Mouse (Mus musculus): ENCODE data around the gene Gm5426. TPM values are rescaled to one million over a fixed set of nuclear protein-coding genes. Genes with fewer than 3 reads are reported as not detected.
"Not testable (repeated sequence)": the region's sequence is repeated elsewhere in the genome, so short reads cannot be mapped to it uniquely, and the experiment has no call there.

Gene Gm5426
- not detected in 2 replicates for polyA plus RNA-seq (2015; fragmentation: Nextera tagmentation; extraction: Ambion mirVana)

GRCm38 (mm10) chr10:96136451-96136850, at the start of gene Gm5426:
TSS of gene Gm5426 (plus strand) at chr10:96136603.
- H3K4me2 ChIP-seq; H3K36me3 ChIP-seq; H3K27ac ChIP-seq; H3K4me3 ChIP-seq; H3K9me3 ChIP-seq; H3K27me3 ChIP-seq; H3K9ac ChIP-seq; ATAC-seq (ENCODE audit: insufficient number of reproducible peaks, insufficient read depth, low FRiP score, low TSS enrichment, low read depth): not testable (repeated sequence)
- 96% methylated on average over 6 of the region's 6 CpGs for WGBS
- H3K4me1 ChIP-seq = peaks cover 18% of the 10 kb centered on the region

GRCm38 (mm10) chr10:96089744-96090143, 46.7 kb upstream of the Gm5426 start:
- Histone ChIP-seq H3K27me3 (no peaks in the 10 kb centered on the region), H3K4me3 (no peak overlapping the region), H3K36me3 (no peaks in the 10 kb centered on the region), H3K9me3 (no peaks in the 10 kb centered on the region), H3K4me1 (no peaks in the 10 kb centered on the region), H3K9ac (no peak overlapping the region), H3K4me2 (no peak overlapping the region), H3K27ac (no peak overlapping the region)
- no peak for ATAC-seq (ENCODE audit: insufficient number of reproducible peaks, insufficient read depth, low FRiP score, low TSS enrichment, low read depth)
- WGBS = 57% methylated on average over 1 of the region's 1 CpGs

GRCm38 (mm10) chr10:96090388-96090787, 46.0 kb upstream of the Gm5426 start:
- no peak overlapping the region for H3K9ac ChIP-seq
- H3K9me3 ChIP-seq = no peaks in the 10 kb centered on the region
- no peaks in the 10 kb centered on the region for H3K27me3 ChIP-seq
- no peak overlapping the region for H3K27ac ChIP-seq
- H3K4me3 ChIP-seq = no peak overlapping the region
- H3K4me2 ChIP-seq = no peak overlapping the region
- no peaks in the 10 kb centered on the region for H3K4me1 ChIP-seq
- no peak for ATAC-seq (ENCODE audit: insufficient number of reproducible peaks, insufficient read depth, low FRiP score, low TSS enrichment, low read depth)
- WGBS = 80% methylated on average over 3 of the region's 3 CpGs
- no peaks in the 10 kb centered on the region for H3K36me3 ChIP-seq

- WGBS = 39% methylated on average over 2 of the region's 2 CpGs
- no peak overlapping the region for H3K27ac ChIP-seq
- no peak overlapping the region for H3K4me2 ChIP-seq
- no peaks in the 10 kb centered on the region for H3K27me3 ChIP-seq
- no peak for ATAC-seq (ENCODE audit: insufficient number of reproducible peaks, insufficient read depth, low FRiP score, low TSS enrichment, low read depth)
- no peaks in the 10 kb centered on the region for H3K9me3 ChIP-seq
- H3K4me1 ChIP-seq = no peaks in the 10 kb centered on the region
- no peaks in the 10 kb centered on the region for H3K36me3 ChIP-seq
- no peak overlapping the region for H3K4me3 ChIP-seq
- H3K9ac ChIP-seq = no peak overlapping the region
These were observed 42.4 kb upstream of the Gm5426 start for GRCm38 (mm10) chr10:96093890-96094531.

GRCm38 (mm10) chr10:96094559-96094958, 41.8 kb upstream of the Gm5426 start:
- H3K4me1 ChIP-seq = no peaks in the 10 kb centered on the region
- no peaks in the 10 kb centered on the region for H3K36me3 ChIP-seq
- 71% methylated on average over 2 of the region's 2 CpGs for WGBS
- no peak overlapping the region for H3K9ac ChIP-seq
- H3K4me2 ChIP-seq = no peak overlapping the region
- H3K4me3 ChIP-seq = no peak overlapping the region
- H3K9me3 ChIP-seq = no peaks in the 10 kb centered on the region
- ATAC-seq (ENCODE audit: insufficient number of reproducible peaks, insufficient read depth, low FRiP score, low TSS enrichment, low read depth) = no peak
- H3K27me3 ChIP-seq = no peaks in the 10 kb centered on the region
- no peak overlapping the region for H3K27ac ChIP-seq

GRCm38 (mm10) chr10:96096730-96097129, 39.7 kb upstream of the Gm5426 start:
- no peaks in the 10 kb centered on the region for H3K27me3 ChIP-seq
- no peak overlapping the region for H3K9ac ChIP-seq
- no peaks in the 10 kb centered on the region for H3K9me3 ChIP-seq
- no peak overlapping the region for H3K4me2 ChIP-seq
- no peaks in the 10 kb centered on the region for H3K4me1 ChIP-seq
- no peak overlapping the region for H3K27ac ChIP-seq
- no peak overlapping the region for H3K4me3 ChIP-seq
- WGBS = 87% methylated on average over 7 of the region's 7 CpGs
- no peak for ATAC-seq (ENCODE audit: insufficient number of reproducible peaks, insufficient read depth, low FRiP score, low TSS enrichment, low read depth)
- H3K36me3 ChIP-seq = no peaks in the 10 kb centered on the region

- no peak for ATAC-seq (ENCODE audit: insufficient number of reproducible peaks, insufficient read depth, low FRiP score, low TSS enrichment, low read depth)
- no peak overlapping the region for H3K9ac ChIP-seq
- 88% methylated on average over 4 of the region's 4 CpGs for WGBS
These were observed 35.4 kb upstream of the Gm5426 start for GRCm38 (mm10) chr10:96101035-96101434.

GRCm38 (mm10) chr10:96104158-96104557, 32.2 kb upstream of the Gm5426 start:
- 36% methylated on average over 3 of the region's 3 CpGs for WGBS
- Histone ChIP-seq H3K9me3 (no peaks in the 10 kb centered on the region), H3K4me1 (no peaks in the 10 kb centered on the region), H3K27ac (no peak overlapping the region), H3K9ac (no peak overlapping the region), H3K4me2 (no peak overlapping the region), H3K36me3 (no peaks in the 10 kb centered on the region), H3K4me3 (no peak overlapping the region), H3K27me3 (no peaks in the 10 kb centered on the region)
- ATAC-seq (ENCODE audit: insufficient number of reproducible peaks, insufficient read depth, low FRiP score, low TSS enrichment, low read depth) = no peak

More at GRCm38 (mm10) chr10:96101035-96101434, 35.4 kb upstream of the Gm5426 start:
- Histone ChIP-seq H3K4me3 (no peak overlapping the region), H3K4me2 (no peak overlapping the region), H3K4me1 (no peaks in the 10 kb centered on the region), H3K9me3 (no peaks in the 10 kb centered on the region), H3K36me3 (no peaks in the 10 kb centered on the region), H3K27ac (no peak overlapping the region), H3K27me3 (no peaks in the 10 kb centered on the region)

GRCm38 (mm10) chr10:96104624-96105023, 31.8 kb upstream of the Gm5426 start:
- Histone ChIP-seq H3K4me3 (no peak overlapping the region), H3K9me3 (no peaks in the 10 kb centered on the region), H3K9ac (no peak overlapping the region), H3K4me1 (no peaks in the 10 kb centered on the region), H3K36me3 (no peaks in the 10 kb centered on the region), H3K27me3 (no peaks in the 10 kb centered on the region), H3K4me2 (no peak overlapping the region), H3K27ac (no peak overlapping the region)
- WGBS = 83% methylated on average over 4 of the region's 4 CpGs
- ATAC-seq (ENCODE audit: insufficient number of reproducible peaks, insufficient read depth, low FRiP score, low TSS enrichment, low read depth) = no peak

- Histone ChIP-seq H3K4me1 (no peaks in the 10 kb centered on the region), H3K4me2 (no peak overlapping the region), H3K27me3 (no peaks in the 10 kb centered on the region), H3K27ac (no peak overlapping the region), H3K36me3 (no peaks in the 10 kb centered on the region), H3K4me3 (no peak overlapping the region), H3K9me3 (no peaks in the 10 kb centered on the region), H3K9ac (no peak overlapping the region)
- WGBS = 87% methylated on average over 2 of the region's 2 CpGs
- no peak for ATAC-seq (ENCODE audit: insufficient number of reproducible peaks, insufficient read depth, low FRiP score, low TSS enrichment, low read depth)
These were observed 31.3 kb upstream of the Gm5426 start for GRCm38 (mm10) chr10:96105124-96105523.

GRCm38 (mm10) chr10:96106972-96107720, 29.3 kb upstream of the Gm5426 start:
- H3K36me3 ChIP-seq = no peaks in the 10 kb centered on the region
- H3K9me3 ChIP-seq = 0 out of 2 replicates have a peak, but pooled peaks cover 2% of the 10 kb centered on the region
- H3K4me1 ChIP-seq = no peaks in the 10 kb centered on the region
- no peak overlapping the region for H3K4me3 ChIP-seq
- 70% methylated on average over 4 of the region's 4 CpGs for WGBS
- no peak for ATAC-seq (ENCODE audit: insufficient number of reproducible peaks, insufficient read depth, low FRiP score, low TSS enrichment, low read depth)
- no peak overlapping the region for H3K27ac ChIP-seq
- no peaks in the 10 kb centered on the region for H3K27me3 ChIP-seq
- no peak overlapping the region for H3K9ac ChIP-seq
- no peak overlapping the region for H3K4me2 ChIP-seq

GRCm38 (mm10) chr10:96107825-96108224, 28.6 kb upstream of the Gm5426 start:
- H3K36me3 ChIP-seq = no peaks in the 10 kb centered on the region
- no peaks in the 10 kb centered on the region for H3K27me3 ChIP-seq
- H3K4me2 ChIP-seq = no peak overlapping the region
- 27% methylated on average over 1 of the region's 1 CpGs for WGBS
- no peak overlapping the region for H3K4me3 ChIP-seq
- no peak for ATAC-seq (ENCODE audit: insufficient number of reproducible peaks, insufficient read depth, low FRiP score, low TSS enrichment, low read depth)
- H3K4me1 ChIP-seq = no peaks in the 10 kb centered on the region
- H3K9ac ChIP-seq = no peak overlapping the region
- 0 out of 2 replicates have a peak, but pooled peaks cover 2% of the 10 kb centered on the region for H3K9me3 ChIP-seq
- no peak overlapping the region for H3K27ac ChIP-seq

All from embryonic facial prominence, embryonic 13.5 days (tissue).